Mouse (Mus musculus) heart, adult 9 months (tissue): ENCODE measurements at regions not wholly inside any gene's neighbourhood (a gene's known extent, or its start where the extent isn't known, plus 50 kb on each side); places are given as distances from the start of the nearest gene placed in this dataset.

ENCODE experiments used
- DNase-seq, 2 experiments: peaks; one replicate each; pipeline ENCODE4 v3.0.0; 2022; ENCODE audit warnings: low spot score in 2 of 2

GRCm38 (mm10) chr3:53969000-53969641 lies 105.5 kb upstream of the Ufm1 start:
- no peak for DNase-seq

- no peak for DNase-seq
These were observed 101.5 kb upstream of the Ufm1 start for GRCm38 (mm10) chr3:53965142-53965541.

- no peak for DNase-seq
These were observed 90.2 kb upstream of the Ufm1 start for GRCm38 (mm10) chr3:53953801-53954200.

- DNase-seq: no peak
These were observed 76.1 kb upstream of the Ufm1 start for GRCm38 (mm10) chr3:53939684-53940189.

- no peak for DNase-seq
These were observed 68.1 kb upstream of the Ufm1 start for GRCm38 (mm10) chr3:53931745-53932144.

- no peak for DNase-seq
These were observed 56.3 kb upstream of the Ufm1 start for GRCm38 (mm10) chr3:53919941-53920340.

- no peak for DNase-seq
These were observed 55.9 kb upstream of the Ufm1 start for GRCm38 (mm10) chr3:53919541-53919940.

- DNase-seq: no peak
These were observed 54.3 kb upstream of the Ufm1 start for GRCm38 (mm10) chr3:53917960-53918359.

- no peak for DNase-seq
These were observed 50.5 kb upstream of the Ufm1 start for GRCm38 (mm10) chr3:53913984-53914669.
